ENCODE assay signal across 8 mouse cellular contexts in genomic region chr16:90418661-90419060, GRCm38 (mm10). TPM values are rescaled to one million over a fixed set of nuclear protein-coding genes. Genes with fewer than 3 reads are reported as not detected.
A peak's percentile ranks its signal among the peaks of the same experiment; 100 is the strongest.
DNase-seq lines count a peak whose midpoint lies in the region; ATAC-seq and TF ChIP-seq lines count a peak whose summit lies in the region.
"Had no signal": no experiment of that assay in that cellular context is flagged by ENCODE, and none has a peak within 500 bp of the region (broad histone marks: within the 10 kb centered on the region; RNA-seq: fewer than 3 reads in every experiment).

No protein-coding gene starts in this region.

- H3K27ac ChIP-seq in forebrain, embryonic 14.5 days (ENCODE audit: low read depth, low read length): no peak overlapping the region; the same call in 1 of the 2 replicates
- no peak overlapping the region for H3K27ac ChIP-seq in gastrocnemius, adult 2 months
- H3K27ac ChIP-seq: limb, embryonic 15.5 days had no signal

- H3K27me3 ChIP-seq in forebrain, embryonic 14.5 days (replicated peaks; ENCODE audit: control insufficient read depth, insufficient read depth, low read length): no peaks in the 10 kb centered on the region
- H3K27me3 ChIP-seq: limb, embryonic 15.5 days had no signal

- no peaks in the 10 kb centered on the region for H3K9me3 ChIP-seq in forebrain, embryonic 14.5 days (replicated peaks; ENCODE audit: control insufficient read depth, low read length)
- H3K9me3 ChIP-seq: limb, embryonic 15.5 days had no signal

- peaks cover 39% of the 10 kb centered on the region for H3K4me1 ChIP-seq in forebrain, embryonic 14.5 days (ENCODE audit: control insufficient read depth, insufficient read depth, low read length)

- 5% methylated on average over 12 of the region's 12 CpGs for WGBS in forebrain, embryonic 14.5 days

- H3K4me2 ChIP-seq in forebrain, embryonic 14.5 days (ENCODE audit: low read length): 0 out of 2 replicates have a peak overlapping the region, but pooled peaks have one; percentile 6
- H3K4me2 ChIP-seq: limb, embryonic 15.5 days had no signal

- H3K4me3 ChIP-seq in forebrain, embryonic 14.5 days (ENCODE audit: low read depth, low read length): no peak overlapping the region
- no peak overlapping the region for H3K4me3 ChIP-seq in gastrocnemius, adult 2 months
- H3K4me3 ChIP-seq: limb, embryonic 15.5 days had no signal

- peak; percentile 74 for DNase-seq in retina, postnatal 1 day
- no peak for DNase-seq in retina, embryonic 14.5 days (ENCODE audit: low spot score)
- no peak for DNase-seq in forebrain, embryonic 14.5 days (ENCODE audit: low spot score)
- peak; percentile 91 for DNase-seq in mesoderm, embryonic 11.5 days (ENCODE audit: low read depth, low spot score)
- no peak for DNase-seq in gastrocnemius, adult 2 months
- no peak for DNase-seq in layer of hippocampus, postnatal 25 days (ENCODE audit: extremely low spot score in 1 of 2, low spot score in 1 of 2)
- DNase-seq in spleen, adult 12 weeks (ENCODE audit: low spot score): no peak

- peak overlapping the region; percentile 13; the same call in 1 of the 2 replicates for H3K9ac ChIP-seq in forebrain, embryonic 14.5 days (ENCODE audit: low read length)
- H3K9ac ChIP-seq: limb, embryonic 15.5 days had no signal

- intact Hi-C loops in gastrocnemius, adult 2 months (cut with DNase I): no loop called here

- H3K36me3 ChIP-seq in forebrain, embryonic 14.5 days (ENCODE audit: control insufficient read depth, insufficient read depth, low read length): 0 out of 2 replicates have a peak, but pooled peaks cover 4% of the 10 kb centered on the region

- no peak for ATAC-seq in forebrain, embryonic 14.5 days

- no peak for TF ChIP-seq CTCF in gastrocnemius, adult 2 months (IDR thresholded peaks at IDR 0.05)

RNA-seq across cellular contexts. Expression of gene Hunk, which starts 32.8 kb away (rescaled TPM):
- polyA plus RNA-seq in forebrain, embryonic 14.5 days (2014; fragmentation: Nextera tagmentation; extraction: Ambion mirVana): 10.6 and 10.7 TPM in 2 replicates
- total RNA-seq in gastrocnemius, adult 2 months (2021): under 1 TPM; 0.46 to 0.53 TPM
- 10 to 100 TPM; 24.6 to 30.7 TPM for total RNA-seq in layer of hippocampus, postnatal 25 days (2021)

Comparison
In these comparisons a context has a peak if more than half of its experiments do, and no peak if none do; other contexts are left out.
1. DNase-seq: peak in retina, postnatal 1 day (single experiment) and mesoderm, embryonic 11.5 days (single experiment); none in retina, embryonic 14.5 days (single experiment), forebrain, embryonic 14.5 days (single experiment), gastrocnemius, adult 2 months (single experiment), layer of hippocampus, postnatal 25 days (0 of 2) and spleen, adult 12 weeks (single experiment).
2. RNA of gene Hunk, which starts 32.8 kb away (total RNA-seq): 24.6 to 30.7 TPM in layer of hippocampus, postnatal 25 days; 0.46 to 0.53 TPM in gastrocnemius, adult 2 months; every median in the first group is over 10 times any median in the second.